Mouse (Mus musculus) erythroid progenitor cell, adult 5-6 weeks (primary cell): Measurements from ENCODE around the gene Dixdc1. TPM values are rescaled to one million over a fixed set of nuclear protein-coding genes. Genes with fewer than 3 reads are reported as not detected.

Experiments
- ATAC-seq: replicated peaks from 2 replicates; pipeline ENCODE4 v1.8.0; 2016; ENCODE audit warnings: moderate number of reproducible peaks, mild to moderate bottlenecking, moderate TSS enrichment, inconsistent platforms; ENCODE audit not compliant: poor library complexity, low FRiP score, severe bottlenecking
- total RNA-seq, 2 experiments: library from RNA; stranded (forward) in 1 of 2; stranded (reverse) in 1 of 2; fragments of 150-400 nt in 1 of 2; fragments of 186-747, 209-891 nt in 1 of 2; gene quantifications; 2 replicates each; pipeline versions ENCODE4 v1.2.3 to v1.2.4; 2015 to 2017; ENCODE audit warnings: low replicate concordance in 2 of 2

The Dixdc1 gene
- total RNA-seq, 2 experiments from 2014 or later, result not detected

DNA sequence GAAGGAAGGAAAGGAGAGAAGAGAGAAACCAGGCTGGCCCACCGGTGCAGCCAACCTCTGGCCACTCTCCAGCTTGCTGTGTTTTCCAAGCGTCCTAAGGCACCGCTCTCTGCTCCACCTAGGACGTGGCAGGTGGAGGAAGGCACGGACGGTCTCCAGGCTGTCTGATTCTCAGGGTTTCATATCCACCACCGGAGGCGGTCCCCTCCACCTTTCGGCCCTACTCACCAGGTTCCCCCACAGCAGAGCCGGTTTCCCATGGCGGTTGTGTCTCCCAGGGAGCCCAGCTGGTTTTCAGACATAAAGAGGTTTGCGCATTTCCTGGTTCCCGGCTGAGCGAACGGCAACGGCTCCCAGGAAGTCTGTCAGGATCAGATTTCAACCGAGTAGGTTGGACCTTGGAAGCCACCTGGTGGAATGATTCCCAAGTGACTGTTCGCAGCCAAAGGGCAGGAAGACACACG lies 6.9 kb upstream of the Dixdc1 start, which contains the start of gene 2310030G06Rik:
Gene 2310030G06Rik, minus strand, starts transcription at position 323 of the 464 bp plus-strand sequence.
- ATAC-seq, result no peak

DNA sequence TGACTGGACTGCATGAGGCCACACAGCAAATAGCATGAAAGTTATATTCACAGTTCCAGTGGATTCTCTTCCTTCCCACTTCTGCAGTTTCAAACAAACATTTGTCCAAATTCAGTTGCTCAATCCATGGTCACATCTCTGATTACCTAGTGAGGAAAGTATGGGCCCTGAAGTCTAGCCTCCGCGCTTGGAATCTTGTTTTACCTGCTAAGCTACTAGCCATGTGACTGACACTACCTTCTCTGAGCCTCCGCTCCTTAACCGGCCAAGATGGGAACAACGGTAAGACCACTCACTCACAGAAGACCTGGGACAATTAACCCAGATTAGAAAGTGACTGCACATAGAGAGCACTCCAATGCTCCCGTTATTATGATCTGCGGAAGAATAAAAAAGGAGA lies 6.5 kb upstream of the Dixdc1 start:
- no peak for ATAC-seq

DNA sequence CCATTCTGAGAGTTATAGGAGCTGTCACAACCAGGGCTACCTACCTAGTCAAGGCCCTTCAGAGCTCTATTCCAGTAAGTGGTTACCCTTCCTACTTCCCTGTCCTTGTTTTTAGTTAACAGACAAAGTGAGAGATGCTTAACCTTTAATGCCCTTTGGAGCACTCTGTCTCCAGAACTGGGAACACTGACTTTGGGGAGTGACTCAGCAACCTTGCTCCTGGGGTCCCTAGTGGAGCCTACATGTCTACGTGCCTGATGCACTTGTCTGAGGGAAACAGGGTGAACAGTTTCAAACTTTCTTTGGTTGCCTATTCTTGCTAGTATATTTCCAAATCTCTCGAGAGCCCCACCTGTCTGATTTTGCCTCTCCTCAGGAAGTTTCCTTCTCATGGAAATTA lies 3.4 kb upstream of the Dixdc1 start:
- no peak for ATAC-seq

DNA sequence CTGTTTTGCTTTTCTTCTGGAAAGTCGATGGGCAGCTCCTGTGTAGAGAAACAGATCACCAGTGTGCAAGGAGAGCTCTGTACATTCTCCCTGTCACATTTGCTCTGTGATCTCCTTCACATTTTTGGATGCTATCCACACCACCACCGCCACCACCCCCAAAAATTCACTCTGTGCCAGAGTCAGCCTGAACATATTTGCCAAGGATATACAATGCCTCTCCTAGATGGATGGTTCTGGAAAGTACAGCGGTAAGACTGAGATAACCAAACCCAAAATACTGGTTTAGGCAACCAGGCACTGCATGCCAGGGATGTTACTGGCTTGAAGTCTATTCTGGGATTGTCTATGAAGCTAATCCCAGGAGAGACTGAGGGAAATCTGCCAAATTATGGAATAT lies 2.9 kb upstream of the Dixdc1 start:
- no peak for ATAC-seq

DNA sequence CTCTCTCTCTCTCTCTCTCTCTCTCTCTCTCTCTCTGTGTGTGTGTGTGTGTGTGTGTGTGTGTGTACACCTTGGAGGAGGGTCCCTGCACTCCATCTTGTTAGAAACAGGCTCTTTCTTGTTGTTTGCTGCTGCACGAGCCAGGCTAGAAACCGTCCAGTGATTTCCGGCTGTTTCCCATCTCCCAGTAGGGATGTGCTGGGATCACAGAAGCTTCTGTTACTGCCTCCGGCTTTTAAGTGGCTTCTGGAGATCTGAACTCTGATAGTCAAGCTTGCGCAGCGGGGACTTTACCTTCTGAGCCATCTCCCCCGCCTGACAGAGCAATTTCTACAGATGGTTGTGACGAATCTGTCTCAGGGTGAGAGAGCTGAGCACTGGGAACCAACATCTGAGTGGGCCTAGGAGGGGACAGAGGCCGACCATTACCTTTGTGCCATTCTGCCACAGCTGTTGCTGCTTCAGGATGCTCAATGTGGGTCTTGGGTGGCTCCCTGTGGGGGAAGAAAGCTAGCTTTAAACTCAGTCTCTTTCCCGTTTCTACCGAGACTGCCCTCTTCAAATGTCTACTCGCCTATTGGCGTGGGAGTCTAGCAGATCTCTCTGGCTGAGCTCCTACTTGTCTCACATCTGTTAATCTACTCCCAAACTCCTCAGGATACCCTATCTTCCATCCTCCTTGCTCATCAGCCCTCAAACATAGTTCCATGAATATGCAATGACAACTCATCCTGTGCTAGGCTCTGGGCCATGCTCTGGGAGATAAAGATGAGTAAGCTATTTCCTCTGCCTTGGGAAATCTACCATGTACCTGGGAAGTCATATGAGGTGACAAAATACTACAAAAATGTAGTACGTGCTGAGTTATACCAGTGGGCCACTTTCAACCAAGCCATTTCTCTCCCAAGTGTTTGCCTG lies 1.8 kb upstream of the Dixdc1 start:
- ATAC-seq, result no peak

DNA sequence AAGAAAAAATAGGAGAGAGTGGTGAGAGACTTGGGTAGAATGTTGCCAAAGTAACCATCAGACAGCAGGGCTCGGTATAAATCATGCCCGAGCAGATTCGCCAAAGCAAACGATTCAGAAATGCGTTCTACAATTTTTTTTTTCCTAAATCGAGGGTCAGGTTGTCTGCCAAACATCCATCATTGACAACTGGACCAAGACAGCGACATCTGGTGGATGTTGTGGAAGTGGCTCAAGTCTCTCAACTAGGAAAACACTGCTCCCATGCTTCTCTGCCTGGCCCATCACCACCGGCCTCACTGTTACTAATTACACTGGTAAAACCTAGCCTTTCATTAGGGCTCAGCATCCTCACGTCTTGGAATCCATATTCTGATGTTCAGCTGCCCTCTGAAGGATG lies 4.3 kb downstream of the Dixdc1 start:
- no peak for ATAC-seq

DNA sequence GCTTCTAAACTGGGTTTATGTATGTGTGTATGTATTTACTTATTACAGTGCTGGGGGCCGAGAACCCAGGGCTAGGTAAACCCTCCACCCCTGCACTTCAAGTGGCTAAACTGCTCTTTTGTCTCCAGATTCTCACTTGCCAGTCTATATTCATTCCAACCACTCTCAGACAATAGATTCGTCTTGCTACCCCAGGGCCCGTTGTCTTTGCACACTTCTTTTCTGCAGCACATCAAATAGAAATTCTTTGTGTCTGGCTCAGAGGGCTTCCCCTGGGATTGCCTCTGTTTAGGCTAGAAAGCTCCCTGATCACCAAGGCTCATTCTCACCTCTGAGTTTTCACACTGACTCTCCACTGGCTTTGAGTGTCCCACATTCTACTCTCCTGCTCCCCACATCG lies 6.8 kb downstream of the Dixdc1 start:
- ATAC-seq, result no peak

DNA sequence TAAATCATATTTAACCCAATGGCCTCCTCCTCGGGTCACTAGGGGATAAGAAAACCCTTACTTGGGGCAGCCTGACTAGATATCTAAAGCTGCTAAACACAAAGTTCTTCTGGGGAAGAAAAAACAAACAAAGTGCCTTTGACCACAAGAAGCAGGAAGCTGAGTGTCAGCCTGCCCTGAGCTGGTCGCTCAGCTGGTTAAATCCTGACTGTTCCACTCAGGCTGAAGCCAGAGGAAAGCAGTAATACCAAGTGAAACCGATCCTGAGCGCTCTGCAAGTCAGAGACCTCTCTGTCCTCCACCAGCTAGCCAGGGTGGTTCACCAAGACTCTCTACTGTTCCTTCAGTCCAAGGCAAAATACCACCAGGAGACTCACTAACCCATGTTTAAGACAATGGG lies 9.7 kb downstream of the Dixdc1 start:
- ATAC-seq, result no peak

DNA sequence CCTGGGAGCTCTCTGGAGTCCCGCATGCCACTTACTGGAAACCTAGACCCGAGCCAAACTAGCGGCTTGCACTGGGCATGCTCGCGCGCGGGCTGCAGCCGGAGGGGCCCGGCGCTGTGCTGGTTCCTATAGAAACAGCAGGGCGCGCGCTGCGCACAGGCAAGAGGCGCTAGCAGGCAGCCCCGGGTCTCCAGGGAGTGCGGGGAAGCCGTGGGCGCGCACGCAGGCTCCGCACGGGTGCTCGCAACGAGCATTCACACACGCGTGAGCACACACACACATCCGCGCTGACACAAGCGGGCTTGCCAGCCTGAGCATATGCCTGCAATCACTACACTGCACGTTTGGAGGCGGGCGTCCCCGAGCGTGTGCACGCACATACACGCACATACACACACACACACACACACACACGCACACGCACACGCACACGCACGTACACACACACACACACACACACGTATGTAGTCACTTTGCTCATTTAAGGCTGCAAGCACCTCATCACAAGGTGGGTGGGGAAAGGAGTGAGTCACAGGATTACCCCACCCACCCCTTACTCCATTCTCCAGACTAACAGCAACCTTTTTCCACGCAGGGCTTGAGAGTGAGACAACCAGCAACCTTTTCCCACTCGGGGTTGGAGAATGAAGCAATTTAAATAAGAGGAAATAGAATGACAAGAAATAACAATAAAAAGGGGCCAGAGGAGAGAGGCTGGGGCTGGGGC lies 11.2 kb downstream of the Dixdc1 start:
- ATAC-seq, result no peak

DNA sequence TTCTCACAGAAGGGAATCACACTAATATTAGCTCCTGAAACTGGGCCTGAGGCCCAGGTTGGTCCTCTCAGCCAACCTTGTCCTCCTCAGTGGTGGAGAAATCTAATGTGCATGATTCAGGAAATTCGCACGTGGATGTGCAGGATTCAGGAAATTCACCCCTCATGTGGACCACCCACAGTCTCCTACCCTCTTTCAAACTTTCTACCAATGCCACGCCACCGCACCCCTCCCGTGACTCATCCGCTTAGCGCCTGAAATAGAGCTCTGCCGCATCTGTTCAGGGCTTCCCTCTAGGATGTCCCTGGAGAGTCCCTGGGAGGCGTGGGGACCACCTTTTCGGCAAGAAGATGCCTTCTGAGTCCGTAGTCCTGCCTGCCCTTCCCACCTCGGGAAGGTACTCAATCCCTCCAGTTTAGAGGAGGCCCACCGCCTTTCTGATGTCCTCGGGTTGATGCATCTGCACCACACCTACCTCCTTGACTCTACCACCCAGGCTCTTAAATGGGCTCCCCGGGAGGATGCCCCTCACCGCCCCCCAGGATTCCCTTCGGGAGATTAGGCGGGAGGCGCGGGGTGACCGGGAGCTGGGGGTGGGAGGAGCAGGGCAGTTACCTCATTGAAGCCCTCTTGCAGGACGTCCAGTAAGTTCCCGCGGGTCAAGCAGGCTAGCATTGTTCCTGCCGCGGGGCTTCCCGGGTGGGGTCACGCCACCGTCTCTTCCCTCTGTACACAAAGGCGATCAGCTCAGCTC lies 12.0 kb downstream of the Dixdc1 start:
- ATAC-seq, result no peak

DNA sequence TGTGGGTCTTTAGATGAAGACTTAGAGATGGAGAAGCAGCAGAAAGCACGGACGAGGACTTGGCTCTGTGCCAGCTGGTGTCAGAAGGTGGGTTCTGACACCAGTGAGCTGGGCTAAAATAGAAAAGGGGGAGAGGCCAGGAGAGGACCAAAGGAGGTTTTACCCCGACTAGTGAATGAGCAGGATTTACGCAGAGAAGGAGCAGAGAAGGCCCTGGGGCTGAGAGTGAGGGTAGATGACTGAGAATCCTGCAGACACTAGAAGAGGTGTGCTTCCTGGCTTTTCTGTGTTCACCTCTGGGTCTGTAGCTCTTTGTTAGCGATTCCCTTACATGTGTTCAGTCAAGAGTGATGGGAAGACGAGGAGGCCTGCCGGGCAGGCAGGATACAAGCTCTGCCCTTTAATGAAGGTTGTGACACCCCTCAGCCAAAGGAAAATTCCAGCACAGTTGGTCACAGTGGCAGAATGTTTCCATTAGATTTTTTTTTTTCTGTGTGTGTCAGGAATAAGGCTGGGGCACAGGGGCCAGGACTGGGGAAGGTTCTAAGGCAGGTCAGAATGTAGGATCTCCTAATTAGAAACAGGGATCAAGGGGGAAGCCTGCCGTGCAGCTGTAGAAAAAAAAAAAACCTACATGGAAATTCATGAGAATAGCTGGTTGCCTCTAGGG lies 13.3 kb downstream of the Dixdc1 start:
- ATAC-seq, result no peak

DNA sequence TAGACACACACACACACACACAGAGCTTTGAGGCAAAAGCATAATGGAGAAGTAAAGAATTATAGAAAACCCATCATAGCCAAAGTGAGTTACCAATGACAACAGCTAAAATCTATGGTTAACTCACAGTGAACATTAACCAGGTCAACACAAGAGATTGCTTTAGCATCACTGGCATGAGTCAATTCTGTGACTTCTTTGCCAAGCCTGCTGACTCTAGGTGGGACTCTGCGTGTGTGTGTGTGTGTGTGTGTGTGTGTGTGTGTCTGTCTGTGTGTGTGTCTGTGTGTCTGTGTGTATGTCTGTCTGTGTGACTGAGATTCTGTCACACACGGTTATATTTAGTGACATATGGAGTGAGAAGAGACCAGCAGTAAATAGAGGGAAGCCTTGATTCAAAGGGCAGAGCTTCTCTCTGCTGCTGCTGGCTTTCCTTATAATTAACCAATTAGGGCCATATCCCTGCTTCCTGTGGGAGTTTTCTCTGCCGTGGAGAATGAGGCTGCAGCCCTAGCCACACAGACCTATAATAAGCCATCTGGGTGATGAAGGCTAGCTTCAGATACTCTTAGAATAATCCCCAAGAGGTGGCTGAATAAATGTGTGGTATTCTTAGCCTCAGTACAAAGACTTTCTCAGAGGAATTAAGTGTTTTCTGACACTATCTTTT lies 14.5 kb downstream of the Dixdc1 start:
- no peak for ATAC-seq

DNA sequence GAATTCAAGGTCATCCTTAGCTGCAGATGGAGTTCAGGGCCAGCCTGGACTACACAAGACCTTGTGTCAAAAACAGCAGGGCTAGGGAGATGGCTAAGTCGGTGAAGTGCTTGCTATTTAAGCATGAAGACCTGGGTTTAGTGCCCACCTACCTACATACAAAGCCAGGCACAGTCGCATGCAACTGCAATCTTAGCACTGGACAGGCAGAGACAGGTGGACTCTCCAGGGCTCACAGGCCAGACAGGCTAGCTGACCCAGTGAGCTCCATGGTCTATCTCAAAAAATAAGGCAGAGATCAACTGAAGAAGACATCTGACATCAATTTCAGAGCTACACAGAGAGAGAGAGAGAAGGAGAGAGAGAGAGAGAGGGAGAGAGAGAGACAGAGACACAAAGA lies 15.2 kb downstream of the Dixdc1 start:
- ATAC-seq, result no peak

DNA sequence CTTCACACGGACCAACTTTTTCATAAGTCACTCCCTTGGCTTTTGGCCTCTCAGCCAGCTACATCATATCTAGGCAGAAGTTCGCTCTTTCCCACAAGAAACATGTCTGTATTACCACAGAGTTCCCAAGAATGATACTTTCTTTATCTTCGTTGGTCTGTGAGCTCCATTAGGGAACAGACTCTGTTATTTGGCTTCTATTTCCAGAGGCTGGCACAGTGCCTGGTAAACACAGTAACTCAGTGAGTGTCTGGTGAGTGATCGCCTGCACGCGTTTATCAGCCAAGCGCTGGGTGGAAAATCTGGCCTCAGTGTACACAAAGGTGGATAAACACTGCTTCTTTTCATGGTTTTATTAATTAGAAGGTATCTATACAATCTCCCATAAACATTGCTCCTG lies 15.9 kb downstream of the Dixdc1 start:
- no peak for ATAC-seq

DNA sequence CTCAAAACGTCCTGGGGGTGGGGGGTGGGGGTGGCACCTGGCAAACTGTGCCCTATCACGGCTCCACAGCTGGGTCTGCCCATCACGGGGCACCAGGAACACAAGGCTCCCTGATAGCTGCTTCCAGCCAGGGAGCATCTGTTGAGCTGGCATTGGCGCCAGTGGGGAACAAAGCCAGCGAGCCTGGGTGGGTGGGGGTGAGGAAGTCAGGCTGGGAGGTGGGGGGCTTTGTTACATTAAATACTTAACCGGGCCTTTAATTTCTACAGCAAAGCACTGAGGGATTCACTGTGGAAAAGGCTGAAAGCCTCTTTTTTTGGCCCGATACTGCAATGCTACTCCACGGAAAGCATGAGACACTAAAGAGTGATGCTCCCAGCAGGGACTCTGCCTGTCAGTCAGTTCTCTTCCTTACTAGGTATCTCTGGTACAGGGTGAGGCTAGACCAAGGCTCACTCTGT lies 16.8 kb downstream of the Dixdc1 start:
- ATAC-seq, result no peak

DNA sequence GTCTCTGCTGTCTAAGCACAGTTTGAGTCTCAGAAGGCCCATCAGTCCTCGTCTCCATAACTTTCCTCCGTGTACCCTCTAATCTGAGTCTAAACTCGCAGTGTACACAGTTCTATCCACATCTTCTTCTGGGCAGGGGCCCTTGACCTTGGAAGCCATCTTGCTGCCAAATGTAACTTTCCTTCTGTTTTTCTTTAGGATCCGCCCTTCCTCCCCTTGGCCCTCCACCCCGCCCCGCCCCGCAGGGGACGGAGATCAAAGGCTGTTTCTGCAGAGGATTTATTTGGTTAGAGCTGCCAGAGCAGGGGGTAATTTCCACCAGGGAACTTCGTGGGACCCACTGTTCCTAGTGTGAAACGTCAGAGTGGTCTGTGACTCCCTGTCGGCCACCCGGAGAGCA lies 18.3 kb downstream of the Dixdc1 start:
- no peak for ATAC-seq

DNA sequence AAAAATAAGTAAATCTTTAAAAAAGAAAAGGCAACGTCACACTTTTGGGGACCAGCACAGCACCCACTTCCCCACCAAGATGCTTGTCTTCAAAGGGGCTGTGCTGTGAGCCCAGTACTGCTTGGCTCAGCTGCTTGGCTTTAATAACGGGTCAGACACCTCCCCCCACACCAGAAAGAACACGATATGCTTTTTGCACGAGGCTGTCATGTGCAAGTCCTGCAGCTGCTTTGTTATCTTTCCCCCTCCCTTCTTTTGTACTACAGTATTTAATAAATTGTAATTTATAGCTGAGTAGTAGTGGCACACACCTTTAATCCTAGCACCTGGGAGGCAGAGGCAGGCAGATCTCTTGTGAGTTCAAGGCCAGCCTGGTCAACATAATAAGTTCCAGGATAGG lies 20.4 kb downstream of the Dixdc1 start:
- ATAC-seq, result no peak

DNA sequence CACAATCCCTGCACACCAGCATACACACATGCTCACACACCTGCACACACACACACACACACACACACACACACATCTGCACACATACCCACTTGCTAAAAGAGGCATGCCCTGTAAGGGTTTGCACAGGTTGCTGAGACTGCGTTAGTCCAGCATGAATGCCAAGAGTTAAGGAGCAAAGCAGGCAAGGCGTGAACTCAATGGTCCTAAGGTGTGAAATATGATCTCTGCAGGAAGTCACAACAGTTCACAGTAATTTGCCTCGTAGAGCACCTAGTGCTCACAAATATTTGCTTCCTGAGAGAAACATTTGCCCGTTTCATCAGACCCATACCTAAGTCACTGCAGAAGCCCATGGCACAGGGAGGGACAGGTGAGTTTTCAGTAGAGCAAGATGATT lies 25.1 kb downstream of the Dixdc1 start:
- no peak for ATAC-seq

DNA sequence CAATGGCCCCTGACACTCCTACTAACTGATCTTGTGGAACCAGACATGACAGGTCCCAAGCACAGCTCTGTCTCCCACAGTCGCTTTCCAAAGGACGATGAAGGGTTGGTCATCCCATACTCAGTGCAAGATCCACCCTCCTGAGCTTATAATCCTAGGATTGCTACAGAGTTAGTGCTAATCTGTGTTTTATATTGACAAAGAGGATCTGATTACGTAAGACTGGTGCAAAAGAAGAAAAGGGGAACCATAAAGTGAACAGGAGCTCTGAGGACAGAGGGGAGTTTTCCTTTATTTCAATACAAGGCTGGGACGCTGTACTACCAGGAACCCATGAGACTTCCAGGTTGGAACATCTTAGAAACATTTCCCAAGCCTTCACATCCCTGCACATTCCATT lies 28.0 kb downstream of the Dixdc1 start:
- no peak for ATAC-seq
